Mouse (Mus musculus): ENCODE data around the gene Alk.

GRCm38 (mm10) chr17:72474166-72474565 lies 130.3 kb downstream of the Alk start:
- TF ChIP-seq POLR2A (IDR thresholded peaks at IDR 0.05; ENCODE audit: control insufficient read depth in 1 of 2, insufficient read depth in 1 of 2, low read depth in 1 of 2, low read length in 2 of 2, poor library complexity in 1 of 2) = no peak
- no peak for TF ChIP-seq CTCF (IDR thresholded peaks at IDR 0.05 in 2 of 3, conservative IDR thresholded peaks at IDR 0.05 in 1 of 3; ENCODE audit: control insufficient read depth in 1 of 3, insufficient read depth in 1 of 3, low read depth in 2 of 3, low read length in 3 of 3, poor library complexity in 1 of 3, severe bottlenecking in 1 of 3)

All from MEL (cell line).